Mouse (Mus musculus): ENCODE data around the gene 1700029P11Rik. TPM values are rescaled to one million over a fixed set of nuclear protein-coding genes. Genes with fewer than 3 reads are reported as not detected.

The 1700029P11Rik gene
- total and polyA plus RNA-seq, 3 experiments, result 0.07 TPM; not detected in 2

- H3K79me2 ChIP-seq (ENCODE audit: control insufficient read depth, insufficient read depth, low read length, poor library complexity), result peaks cover 6% of the 10 kb centered on the region; the same call in 1 of the 2 replicates
- no peak for DNase-seq (ENCODE audit: low read depth, low spot score)
- no peak for TF ChIP-seq TCF12 (IDR thresholded peaks at IDR 0.05; ENCODE audit: low read depth, low read length)
- H3K9ac ChIP-seq (ENCODE audit: control insufficient read depth, low read depth, low read length, poor library complexity, severe bottlenecking), result peak overlapping the region; percentile 76
- H3K27me3 ChIP-seq (ENCODE audit: control insufficient read depth in 1 of 2, insufficient read depth in 2 of 2, low read length in 2 of 2), result no peaks in the 10 kb centered on the region
- H3K4me3 ChIP-seq (ENCODE audit: control insufficient read depth in 1 of 2, insufficient read depth in 1 of 2, low read depth in 2 of 2, low read length in 2 of 2), result peak overlapping the region; percentile 59 to 66
- H3K4me1 ChIP-seq (ENCODE audit: control insufficient read depth in 1 of 2, insufficient read depth in 2 of 2, low read length in 2 of 2), result peaks cover 0 to 11% of the 10 kb centered on the region in 2 experiments; a peak in 2 of 4 replicates
- peak overlapping the region; percentile 38; the same call in 1 of the 2 replicates for H3K27ac ChIP-seq (ENCODE audit: control insufficient read depth, low read depth, low read length)
- no peaks in the 10 kb centered on the region for H3K9me3 ChIP-seq (replicated peaks; ENCODE audit: insufficient read depth, low read length)
- H3K36me3 ChIP-seq (ENCODE audit: control insufficient read depth in 1 of 2, insufficient read depth in 2 of 2, low read length in 2 of 2), result peaks cover 0 to 5% of the 10 kb centered on the region in 2 experiments; a peak in 3 of 4 replicates
These were observed 19.3 kb upstream of the 1700029P11Rik start for GRCm38 (mm10) chr15:81961078-81961451.

- H3K4me1 ChIP-seq (ENCODE audit: control insufficient read depth in 1 of 2, insufficient read depth in 2 of 2, low read length in 2 of 2), result peaks cover 0 to 6% of the 10 kb centered on the region in 2 experiments; a peak in 1 of 4 replicates
- DNase-seq (ENCODE audit: low read depth, low spot score), result no peak
- H3K36me3 ChIP-seq (ENCODE audit: control insufficient read depth in 1 of 2, insufficient read depth in 2 of 2, low read length in 2 of 2), result 0 out of 4 replicates have a peak, but pooled peaks cover 0 to 2% of the 10 kb centered on the region in 2 experiments
- no peak overlapping the region for H3K27ac ChIP-seq (ENCODE audit: control insufficient read depth, low read depth, low read length)
- H3K9me3 ChIP-seq (replicated peaks; ENCODE audit: insufficient read depth, low read length), result no peaks in the 10 kb centered on the region
- no peaks in the 10 kb centered on the region for H3K27me3 ChIP-seq (ENCODE audit: control insufficient read depth in 1 of 2, insufficient read depth in 2 of 2, low read length in 2 of 2)
- no peak for TF ChIP-seq POLR2AphosphoS5 (IDR thresholded peaks at IDR 0.05; ENCODE audit: borderline replicate concordance, low read depth, low read length)
- TF ChIP-seq ZKSCAN1 (IDR thresholded peaks at IDR 0.05; ENCODE audit: low read depth, low read length), result no peak
- TF ChIP-seq RAD21 (IDR thresholded peaks at IDR 0.05; ENCODE audit: low read depth, low read length), result no peak
- TF ChIP-seq ZNF384 (IDR thresholded peaks at IDR 0.05; ENCODE audit: low read depth, low read length), result no peak
- no peak for TF ChIP-seq KAT2A (conservative IDR thresholded peaks at IDR 0.05; ENCODE audit: low read depth, low read length)
- no peak for TF ChIP-seq NELFE (IDR thresholded peaks at IDR 0.05; ENCODE audit: low read depth, low read length)
- no peak for TF ChIP-seq MAZ (IDR thresholded peaks at IDR 0.05; ENCODE audit: low read depth, low read length)
- TF ChIP-seq USF1 (IDR thresholded peaks at IDR 0.05; ENCODE audit: low read depth, low read length), result no peak
- TF ChIP-seq CTCF (IDR thresholded peaks at IDR 0.05 in 2 of 3, conservative IDR thresholded peaks at IDR 0.05 in 1 of 3; ENCODE audit: control insufficient read depth in 1 of 3, insufficient read depth in 1 of 3, low read depth in 2 of 3, low read length in 3 of 3, poor library complexity in 1 of 3, severe bottlenecking in 1 of 3), result no peak
- TF ChIP-seq BHLHE40 (IDR thresholded peaks at IDR 0.05; ENCODE audit: borderline replicate concordance, low read depth, low read length), result no peak
- TF ChIP-seq MAFK (IDR thresholded peaks at IDR 0.05; ENCODE audit: borderline replicate concordance, low read depth, low read length), result no peak
- TF ChIP-seq CHD1 (IDR thresholded peaks at IDR 0.05; ENCODE audit: low read depth, low read length), result no peak
- no peak for TF ChIP-seq EP300 (IDR thresholded peaks at IDR 0.05; ENCODE audit: low read depth in 1 of 2, low read length in 2 of 2)
- no peak for TF ChIP-seq POLR2A (IDR thresholded peaks at IDR 0.05; ENCODE audit: control insufficient read depth in 1 of 2, insufficient read depth in 1 of 2, low read depth in 1 of 2, low read length in 2 of 2, poor library complexity in 1 of 2)
- TF ChIP-seq ZMIZ1 (IDR thresholded peaks at IDR 0.05; ENCODE audit: low read depth, low read length), result no peak
- H3K4me3 ChIP-seq (ENCODE audit: control insufficient read depth in 1 of 2, insufficient read depth in 1 of 2, low read depth in 2 of 2, low read length in 2 of 2), result no peak overlapping the region
- peaks cover 6% of the 10 kb centered on the region; the same call in 1 of the 2 replicates for H3K79me2 ChIP-seq (ENCODE audit: control insufficient read depth, insufficient read depth, low read length, poor library complexity)
- no peak overlapping the region for H3K9ac ChIP-seq (ENCODE audit: control insufficient read depth, low read depth, low read length, poor library complexity, severe bottlenecking)
These were observed 16.1 kb upstream of the 1700029P11Rik start for GRCm38 (mm10) chr15:81964262-81964661.

All from MEL (cell line).